Mouse (Mus musculus) layer of hippocampus, adult 8-10 months (tissue): ENCODE data around the gene Slc38a8. TPM values are rescaled to one million over a fixed set of nuclear protein-coding genes. Genes with fewer than 3 reads are reported as not detected.

Experiments
- DNase-seq, 2 experiments: peaks; one replicate each; pipeline ENCODE4 v3.0.0; 2022; ENCODE audit warnings: low spot score in 2 of 2
- total RNA-seq, 4 experiments: library from RNA; stranded (reverse); gene quantifications; 2 replicates each; pipeline ENCODE4 v1.2.4; 2022

The Slc38a8 gene
- total RNA-seq, 4 experiments from 2014 or later: 0.23 to 0.41 (median 0.40) TPM; not detected in 1

DNA sequence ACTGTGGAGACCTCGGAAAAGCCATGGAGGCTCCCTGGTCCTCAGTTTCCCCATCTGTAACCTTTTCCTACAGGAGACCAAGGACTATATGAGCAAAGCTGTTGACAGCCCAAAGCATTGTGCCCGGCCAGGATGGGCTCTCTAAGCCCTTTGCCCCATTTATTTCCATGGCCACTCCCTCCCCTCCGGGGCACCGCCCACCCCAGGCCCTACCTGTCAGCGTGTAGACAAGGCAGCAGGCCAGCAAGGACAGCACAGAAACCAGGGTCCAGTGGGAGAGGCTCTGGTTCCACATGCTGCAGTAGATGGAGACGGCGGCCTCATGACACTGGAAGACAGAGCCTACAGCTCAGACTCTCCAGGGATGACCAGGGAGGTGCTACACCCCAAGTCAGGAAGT is 14.4 kb downstream of the Slc38a8 start:
- DNase-seq: no peak

DNA sequence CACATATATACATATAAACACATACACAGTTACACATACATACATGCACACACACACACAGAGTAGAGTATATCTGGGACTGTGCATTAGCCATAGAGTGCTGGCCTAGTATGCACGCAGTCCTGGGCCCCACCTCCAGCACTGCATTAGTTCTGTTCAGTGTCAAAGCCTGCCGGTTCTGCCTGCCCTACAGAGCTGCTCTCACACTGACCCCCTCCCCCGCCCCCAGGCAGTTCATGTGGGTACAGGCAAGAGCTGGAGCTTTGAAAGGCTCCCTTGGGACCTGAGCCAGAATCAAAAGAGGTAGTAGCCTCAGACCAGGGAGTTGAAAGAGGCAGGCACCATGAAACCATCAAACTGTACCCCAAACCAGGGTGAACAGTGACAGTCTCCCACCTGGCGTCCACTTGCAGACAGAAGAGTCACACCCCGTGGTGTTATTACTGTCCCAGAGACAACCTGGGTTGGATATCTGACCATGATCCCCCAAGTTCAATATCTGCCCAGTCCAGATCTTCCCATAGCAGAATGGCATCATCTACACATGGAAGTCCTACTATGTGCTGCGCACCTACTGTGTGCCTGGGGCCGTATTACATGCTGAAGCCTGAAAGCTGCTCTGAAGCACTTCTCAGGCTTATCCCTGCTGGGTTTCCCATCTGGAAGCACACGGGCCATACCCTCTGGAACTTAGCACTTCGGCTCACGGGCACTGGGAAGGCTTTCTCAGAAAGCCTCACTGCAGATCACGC is 17.2 kb downstream of the Slc38a8 start:
- no peak for DNase-seq

DNA sequence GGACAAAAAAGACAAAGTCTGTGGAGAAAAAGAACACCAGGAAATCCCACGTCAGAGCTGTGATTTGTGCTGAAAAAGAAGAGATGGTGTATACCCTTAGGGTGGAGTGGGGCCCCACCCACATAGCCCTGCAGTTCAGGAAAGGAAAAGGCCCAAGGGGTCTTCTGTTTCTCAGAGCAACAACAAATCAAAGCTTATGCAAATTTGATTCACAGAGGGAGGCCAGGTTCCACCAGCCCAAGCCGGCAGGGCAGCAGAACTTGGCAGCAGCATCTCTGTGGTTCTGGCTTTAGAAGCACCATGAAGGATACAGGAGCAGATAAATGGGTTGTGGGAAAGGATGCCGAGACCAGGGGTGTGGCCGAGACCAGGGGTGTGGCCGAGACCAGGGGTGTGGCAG is 22.8 kb downstream of the Slc38a8 start:
- DNase-seq: no peak

DNA sequence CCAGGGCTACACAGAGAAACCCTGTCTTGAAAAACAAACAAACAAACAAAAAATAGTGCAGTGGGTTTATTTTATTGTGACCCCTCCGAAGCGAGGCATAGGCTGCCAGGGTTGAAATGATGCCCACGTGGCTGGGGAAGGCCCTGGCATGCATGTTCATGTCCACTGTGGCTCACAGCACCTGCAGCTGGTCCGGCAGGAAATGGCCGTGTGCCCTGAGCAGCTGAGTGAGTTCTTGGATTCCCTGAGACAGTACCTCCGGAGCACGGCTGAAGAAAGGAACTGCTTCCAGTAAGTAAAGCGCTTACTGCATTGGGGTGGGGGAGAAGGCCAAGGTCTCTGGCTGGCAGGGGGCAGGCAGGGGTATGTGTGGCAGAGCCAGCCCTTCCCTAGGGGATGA is 33.4 kb downstream of the Slc38a8 start:
- DNase-seq: no peak

DNA sequence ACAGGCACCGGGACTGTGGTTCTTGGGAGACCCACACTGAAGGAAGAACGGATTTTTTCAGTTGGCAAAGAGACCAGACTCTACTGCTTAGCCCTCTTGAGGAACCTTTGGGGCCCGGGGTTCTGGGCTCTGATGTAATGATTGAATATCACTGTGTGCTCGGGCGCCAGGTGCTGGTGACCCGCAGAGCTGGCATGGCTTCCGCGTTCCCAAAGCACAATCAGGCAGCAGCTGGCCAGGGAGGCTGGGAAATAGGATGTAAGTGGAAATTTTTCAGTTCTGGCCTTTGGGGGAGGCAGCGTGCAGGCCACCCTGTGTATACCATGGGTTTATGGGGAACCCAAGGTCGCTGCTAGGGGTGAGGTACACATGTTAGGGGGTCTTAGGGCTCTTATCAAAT is 34.7 kb downstream of the Slc38a8 start:
- no peak for DNase-seq

DNA sequence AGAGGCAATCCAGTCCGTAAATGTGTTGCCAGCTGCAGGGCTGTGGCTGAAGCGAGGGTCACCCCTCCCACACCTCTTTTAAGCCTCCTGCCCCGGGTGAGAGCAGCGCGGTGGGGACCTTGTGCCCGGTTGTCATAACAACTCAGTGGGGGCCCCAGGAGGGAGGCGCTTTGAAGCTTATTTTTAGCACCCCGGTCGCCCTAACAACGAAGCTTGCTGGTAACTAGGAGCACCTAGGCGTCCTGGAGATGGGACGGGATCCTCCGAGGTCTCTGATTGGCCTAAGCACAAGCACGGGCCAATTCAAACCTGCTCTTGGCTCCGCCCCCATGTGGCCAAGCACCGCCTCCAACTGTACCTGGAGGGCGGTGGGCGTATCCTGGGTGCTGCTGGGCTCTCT is 35.4 kb downstream of the Slc38a8 start:
- peak; percentile 60 to 70 for DNase-seq

DNA sequence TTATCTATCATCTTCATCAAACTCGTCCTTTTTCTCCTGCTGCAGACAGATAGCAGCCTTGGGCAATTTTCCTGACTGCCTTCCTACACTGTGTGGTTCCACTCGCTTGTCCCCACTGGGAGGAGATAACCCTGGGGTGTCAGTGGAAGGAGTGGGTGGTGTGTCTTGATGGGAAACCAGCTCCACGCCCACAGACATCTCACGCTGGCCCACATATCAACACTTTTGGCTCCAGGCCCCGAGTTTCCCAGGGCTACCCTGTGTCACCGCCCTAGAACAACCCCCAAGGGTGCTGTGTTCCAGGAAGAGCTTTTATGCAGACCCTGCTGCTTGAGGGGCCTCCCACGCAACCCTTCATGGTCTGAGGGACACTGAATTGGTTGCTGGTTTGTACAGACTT is 37.8 kb downstream of the Slc38a8 start:
- no peak for DNase-seq

DNA sequence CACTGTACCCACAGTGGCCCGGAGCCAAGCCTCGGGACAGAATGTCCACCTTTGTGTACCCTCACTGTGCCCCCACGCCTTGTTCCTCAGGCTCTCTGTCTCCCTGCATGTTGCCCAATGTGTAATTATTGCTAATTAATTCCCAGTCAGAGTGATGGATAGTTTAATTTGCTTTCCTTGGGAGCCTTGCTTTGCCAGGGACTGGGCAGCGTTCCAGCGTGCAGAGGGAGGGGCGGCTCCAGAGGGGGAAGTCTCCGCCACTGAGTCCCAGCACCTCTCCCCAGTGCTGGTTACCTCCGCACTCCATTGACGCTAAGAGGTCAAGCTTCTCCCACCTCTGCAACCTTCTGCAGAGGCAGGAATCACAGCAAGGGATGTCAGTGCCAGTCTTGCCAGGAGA is 40.1 kb downstream of the Slc38a8 start:
- no peak for DNase-seq

DNA sequence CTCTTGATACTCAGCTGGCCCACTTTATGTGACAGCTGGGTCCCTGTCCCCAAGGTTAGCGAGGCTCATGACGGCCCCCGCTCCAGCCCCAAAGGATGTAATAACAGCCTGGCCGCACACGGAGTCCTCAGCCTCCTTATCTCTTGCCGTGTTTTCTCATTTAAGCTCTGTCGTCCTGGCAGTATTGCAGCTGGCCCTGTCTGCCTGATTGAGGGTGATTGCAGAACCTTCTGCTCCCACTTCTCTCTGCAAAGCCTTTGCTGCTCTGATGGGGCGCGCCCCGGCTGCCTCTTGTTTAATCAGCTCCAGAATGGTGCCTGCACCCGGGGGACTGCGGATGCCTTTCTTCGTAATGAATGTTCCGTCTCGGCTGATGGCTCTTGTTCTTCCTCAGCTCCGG is 41.8 kb downstream of the Slc38a8 start:
- no peak for DNase-seq

DNA sequence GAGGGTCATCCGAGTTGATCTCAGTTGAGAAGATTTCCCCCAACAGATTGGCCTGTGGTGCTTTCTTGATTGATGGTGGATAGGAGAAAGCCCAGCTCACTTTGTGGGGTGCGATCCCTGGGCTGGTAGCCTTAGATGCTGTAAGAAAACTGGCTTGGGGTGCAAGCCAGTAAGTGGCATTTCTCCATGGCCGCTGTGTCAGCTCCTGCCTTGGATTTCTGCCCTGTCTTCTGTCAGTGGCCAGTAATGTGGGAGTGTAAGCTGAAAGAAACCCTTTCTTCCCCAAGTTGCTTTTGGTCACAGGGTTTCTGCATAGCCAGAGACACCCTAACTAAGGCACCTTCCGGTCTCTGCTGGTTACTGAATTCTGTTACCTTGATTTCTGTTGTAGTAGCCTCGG is 45.5 kb downstream of the Slc38a8 start:
- DNase-seq: no peak

DNA sequence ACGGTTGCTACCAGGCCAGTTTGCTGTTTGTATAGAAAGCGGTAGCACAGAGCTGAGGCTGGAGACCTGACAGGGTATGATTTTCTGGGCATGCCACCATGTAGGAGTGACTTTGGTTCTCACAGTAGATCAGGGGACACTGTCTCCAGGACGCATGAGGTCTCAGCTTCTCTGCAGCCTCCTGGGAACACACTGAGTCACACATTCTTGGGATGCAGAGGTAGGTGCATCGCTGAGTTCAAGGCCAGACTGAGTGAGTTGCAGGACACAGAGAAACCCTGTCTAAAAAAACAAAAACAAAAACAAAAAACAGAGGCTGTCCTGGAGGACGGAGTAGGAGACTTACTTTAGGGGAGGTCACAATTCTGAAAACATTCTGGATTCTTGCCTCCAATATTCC is 48.6 kb downstream of the Slc38a8 start:
- no peak for DNase-seq

DNA sequence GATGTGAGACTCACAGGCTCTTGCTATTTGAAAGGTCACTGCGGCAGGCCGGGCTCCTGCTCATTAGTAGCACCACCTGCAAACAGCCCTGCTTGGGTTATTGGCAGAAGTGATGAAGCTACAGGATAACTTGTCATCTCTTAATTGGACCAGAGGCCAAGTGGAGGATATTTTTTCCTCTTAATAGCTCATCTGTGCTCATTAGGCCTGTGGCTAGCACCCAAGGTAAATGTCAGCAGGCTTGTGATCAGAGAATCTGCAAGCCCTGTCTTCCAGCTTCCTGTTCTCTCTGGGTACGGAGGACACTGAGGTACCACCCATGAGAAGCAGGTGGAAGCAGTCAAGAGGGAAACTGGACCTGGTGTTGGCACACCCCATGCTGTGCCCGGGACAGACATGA is 50.4 kb downstream of the Slc38a8 start:
- no peak for DNase-seq

DNA sequence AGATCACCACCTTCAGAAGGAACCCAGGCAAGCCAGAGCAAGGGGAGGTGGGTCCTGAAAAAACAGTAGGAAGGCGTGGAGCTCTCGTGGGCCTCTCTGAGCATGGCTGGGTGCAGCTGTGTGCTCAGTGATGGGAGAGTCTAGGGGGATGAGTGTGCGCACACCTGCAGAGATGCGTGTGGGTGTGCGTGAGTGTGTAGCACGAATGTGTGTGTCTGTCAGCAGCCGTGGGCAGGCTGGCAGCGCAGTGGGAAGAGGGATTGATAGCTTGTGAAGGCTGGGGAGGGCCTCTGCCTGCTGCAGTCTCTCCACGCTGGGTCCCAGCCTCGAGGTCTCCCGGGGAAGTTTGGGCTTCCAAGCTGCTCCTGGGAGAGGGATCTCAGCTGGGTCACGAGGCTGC is 51.9 kb downstream of the Slc38a8 start:
- peak; percentile 50 to 56 for DNase-seq

DNA sequence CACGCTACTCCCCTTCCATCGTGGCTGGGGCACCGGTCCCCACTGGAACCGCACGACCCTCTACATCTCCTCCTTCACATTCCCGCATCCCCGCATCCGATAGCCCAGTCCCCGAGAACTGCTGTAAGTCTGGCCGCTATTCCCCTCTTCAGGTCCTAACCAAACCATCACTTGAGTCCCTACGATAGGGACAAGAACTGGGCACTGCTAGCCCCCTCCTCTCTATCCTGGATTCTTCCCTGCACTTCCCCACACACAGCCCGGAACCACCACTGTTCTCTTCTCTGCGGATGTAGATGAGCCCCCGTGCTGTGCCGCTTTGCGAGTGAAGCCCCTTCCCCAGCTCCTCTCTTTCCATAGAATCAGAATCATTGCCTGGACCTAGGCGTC is 53.7 kb downstream of the Slc38a8 start:
- DNase-seq: no peak

DNA sequence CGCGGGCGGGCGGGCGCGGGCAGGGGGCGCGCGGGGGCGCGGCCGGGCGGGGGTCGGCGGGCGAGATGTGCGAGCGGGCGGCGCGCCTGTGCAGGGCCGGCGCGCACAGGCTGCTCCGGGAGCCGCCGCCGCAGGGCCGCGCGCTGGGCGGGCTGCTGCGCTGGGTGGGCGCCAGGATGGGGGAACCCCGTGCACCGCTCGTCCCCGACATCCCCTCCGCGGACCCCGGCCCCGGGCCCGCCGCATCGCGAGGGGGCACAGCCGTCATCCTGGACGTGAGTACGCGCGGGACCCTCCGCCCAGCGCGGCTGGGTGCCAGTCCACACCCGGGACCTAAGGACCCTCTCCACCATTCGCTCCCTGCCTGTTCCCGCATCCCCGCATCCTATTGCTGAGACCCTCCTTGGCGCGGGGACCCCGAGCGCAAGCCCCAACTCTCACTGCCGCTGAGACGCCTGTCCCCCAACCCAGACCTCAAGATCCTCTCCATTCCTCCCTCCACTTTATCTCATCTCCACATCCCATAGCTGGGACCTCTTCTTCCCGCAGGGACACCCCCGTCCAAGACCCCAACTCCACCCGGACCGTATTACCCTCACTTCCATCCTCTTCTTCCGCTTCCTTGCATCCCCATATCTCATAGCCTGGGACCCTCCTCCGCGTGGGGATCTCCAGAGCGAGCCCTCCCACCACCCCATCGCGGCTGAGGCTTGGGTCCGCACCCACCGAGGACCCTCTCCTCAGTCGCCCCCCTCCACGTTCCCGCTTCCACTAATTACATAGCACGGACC is 54.3 kb downstream of the Slc38a8 start:
- no peak for DNase-seq

DNA sequence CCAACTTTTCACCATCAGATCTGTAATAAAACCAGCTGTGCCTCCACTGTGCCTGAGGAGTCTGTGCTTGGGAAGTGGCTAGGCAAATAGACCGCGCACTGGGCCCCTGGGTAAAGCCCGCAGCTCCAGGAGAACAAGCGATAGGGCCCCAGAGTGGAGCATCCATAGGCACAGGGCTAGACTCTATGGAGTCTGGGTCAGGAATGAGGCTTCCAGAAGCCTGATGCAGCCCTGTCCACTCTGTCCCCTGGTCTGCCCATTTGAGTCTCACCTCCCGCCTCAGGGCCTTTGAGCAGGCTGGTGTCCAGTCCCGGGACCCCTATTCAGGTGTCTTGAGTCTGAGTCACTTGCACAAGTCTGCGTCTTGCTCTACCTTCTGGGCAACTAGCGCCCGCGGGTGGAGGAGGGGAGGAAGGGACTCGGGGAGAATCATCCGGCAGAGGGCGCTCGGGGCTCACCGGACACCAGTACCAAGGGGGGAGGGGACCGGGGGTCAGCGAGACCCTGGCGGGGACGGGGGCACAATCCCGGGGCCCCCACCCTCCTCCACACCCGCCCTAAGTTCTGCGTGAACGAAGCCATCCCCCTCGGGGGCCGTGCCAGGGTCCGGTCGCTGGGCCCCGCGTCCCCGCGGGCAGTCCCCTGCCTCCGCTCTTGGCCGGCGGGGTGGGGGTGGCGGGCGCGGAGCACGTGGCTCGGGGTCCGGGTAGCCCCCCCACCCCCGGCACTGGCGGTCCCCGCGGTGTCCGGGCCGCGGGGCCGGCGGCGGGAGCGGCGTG is 55.1 kb downstream of the Slc38a8 start, which contains the start of gene Necab2:
Gene Necab2, plus strand, starts transcription at position 509 of the 779 bp plus-strand sequence.
- DNase-seq: peak; percentile 79 to 89

DNA sequence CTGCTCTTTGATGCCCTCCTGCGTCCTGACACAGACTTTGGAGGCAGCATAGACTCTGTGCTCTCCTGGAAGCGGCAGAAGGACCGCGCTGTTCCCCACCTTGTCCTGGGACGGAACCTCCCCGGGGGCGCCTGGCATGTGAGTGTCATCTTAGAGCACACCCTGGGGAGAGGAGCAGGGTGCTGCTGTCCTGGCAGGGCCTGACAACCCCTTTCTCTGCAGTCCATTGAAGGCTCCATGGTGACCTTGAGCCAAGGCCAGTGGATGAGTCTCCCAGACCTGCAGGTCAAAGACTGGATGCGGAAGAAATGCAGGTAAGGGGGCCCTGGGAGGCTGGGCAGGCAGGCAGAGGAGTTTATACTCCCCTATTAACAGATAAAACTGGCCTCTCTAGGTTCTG is 58.5 kb downstream of the Slc38a8 start:
- DNase-seq: no peak

DNA sequence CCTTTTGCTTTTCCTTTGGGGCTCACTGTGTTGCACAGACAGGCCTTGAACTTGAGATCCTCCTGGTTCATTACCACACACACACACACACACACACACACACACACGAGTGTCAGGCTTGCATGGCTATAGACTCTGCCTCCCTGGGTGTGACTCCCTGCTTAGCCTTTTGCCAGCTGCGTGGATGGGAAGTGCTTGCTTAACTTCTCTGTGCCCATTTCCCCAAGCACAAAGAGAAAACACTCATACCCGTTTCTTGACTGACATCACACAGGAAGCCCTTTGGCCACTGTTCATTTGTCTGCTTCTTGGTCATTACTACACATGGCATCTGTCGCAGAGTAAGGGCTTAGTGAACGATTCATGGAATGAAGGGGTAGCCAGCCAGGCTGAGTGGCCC is 59.5 kb downstream of the Slc38a8 start:
- no peak for DNase-seq

DNA sequence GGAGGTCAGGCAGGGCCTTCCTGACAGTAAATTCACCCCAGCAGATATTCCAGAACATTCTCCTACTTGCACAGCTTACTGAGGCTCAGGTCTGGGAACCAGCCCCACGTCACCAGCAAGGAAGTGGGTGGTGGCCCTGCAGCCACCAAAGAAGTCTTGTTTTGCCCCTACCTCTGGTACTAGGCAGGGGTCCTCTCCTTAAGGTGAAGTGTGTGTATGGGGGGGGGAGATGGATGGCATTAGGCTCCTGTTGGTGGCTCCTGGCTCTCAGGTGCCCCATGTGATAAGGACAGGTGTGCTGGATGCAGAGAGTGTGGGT is 60.6 kb downstream of the Slc38a8 start:
- DNase-seq: no peak

DNA sequence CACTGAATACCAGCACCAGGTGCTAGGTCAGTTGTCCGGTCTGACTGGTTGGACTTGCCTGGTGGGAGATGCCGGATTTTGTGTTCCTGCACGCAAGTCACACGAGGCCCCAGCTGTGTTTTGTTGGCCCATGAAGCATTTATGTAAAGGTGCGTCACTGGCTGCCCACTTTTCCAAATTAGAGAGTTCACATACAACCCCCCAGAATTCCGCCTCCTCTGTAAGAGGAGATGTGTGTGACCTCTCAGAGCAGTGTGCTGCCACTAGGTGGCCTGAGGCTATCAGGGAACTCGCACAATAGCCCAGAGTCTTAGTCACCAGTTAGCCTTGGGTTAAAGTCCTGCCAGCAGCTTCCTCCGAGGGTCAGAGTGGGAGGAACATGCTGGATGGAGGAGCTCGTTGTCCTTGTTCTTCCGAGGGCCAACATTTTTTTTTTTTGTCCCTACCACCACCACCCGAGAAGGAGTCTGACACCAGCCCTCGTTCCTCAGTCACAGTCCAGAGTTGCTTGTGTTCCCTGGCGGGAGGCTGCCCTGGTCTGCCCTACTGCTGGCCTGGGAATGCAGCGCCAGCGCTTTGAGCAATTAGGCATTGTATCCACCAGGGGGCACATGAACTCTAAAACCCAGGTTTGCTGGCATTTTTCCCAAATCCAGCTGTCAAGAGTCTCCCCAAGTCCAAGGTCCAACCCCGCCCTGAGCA is 61.1 kb downstream of the Slc38a8 start:
- DNase-seq: no peak

DNA sequence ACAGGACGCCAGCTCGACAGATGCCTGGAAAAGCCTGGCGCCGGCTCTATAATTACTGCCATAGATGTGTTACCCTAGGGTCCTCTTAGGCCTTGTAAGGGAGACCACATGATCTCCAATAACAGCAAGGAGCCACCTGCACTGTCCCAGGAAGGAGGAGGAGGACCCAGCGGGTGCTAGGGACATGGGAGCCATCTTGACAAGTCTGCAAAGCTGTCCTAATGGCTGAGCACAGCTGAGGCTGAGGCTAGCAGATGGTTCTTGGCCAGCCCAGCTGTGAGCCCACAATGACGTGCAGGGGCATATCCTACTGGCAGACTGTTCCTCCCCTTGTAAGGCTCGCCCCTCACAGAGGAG is 61.6 kb downstream of the Slc38a8 start:
- no peak for DNase-seq

DNA sequence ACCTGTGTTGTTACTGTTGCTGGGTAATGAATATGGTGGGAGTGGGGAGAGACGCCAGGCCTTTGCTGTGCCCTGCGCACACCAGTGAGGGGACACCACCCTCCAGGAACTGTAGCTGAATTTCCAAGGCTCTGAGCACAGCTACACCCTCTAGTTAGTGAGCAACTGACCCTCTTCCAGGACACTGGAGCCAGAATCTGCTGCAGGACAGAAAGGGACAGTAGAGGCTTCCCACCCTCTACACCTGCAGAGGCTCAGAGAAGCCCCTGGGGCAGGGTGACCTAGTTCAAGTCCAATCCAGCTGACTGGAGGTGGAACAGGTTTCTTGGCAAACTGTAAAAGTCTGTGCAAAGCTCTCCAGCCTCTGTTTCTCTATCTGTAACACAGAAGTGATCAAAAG is 62.1 kb downstream of the Slc38a8 start:
- DNase-seq: no peak
